Mouse (Mus musculus): Measurements from ENCODE around the gene Tmem212.

Gene Tmem212

DNA sequence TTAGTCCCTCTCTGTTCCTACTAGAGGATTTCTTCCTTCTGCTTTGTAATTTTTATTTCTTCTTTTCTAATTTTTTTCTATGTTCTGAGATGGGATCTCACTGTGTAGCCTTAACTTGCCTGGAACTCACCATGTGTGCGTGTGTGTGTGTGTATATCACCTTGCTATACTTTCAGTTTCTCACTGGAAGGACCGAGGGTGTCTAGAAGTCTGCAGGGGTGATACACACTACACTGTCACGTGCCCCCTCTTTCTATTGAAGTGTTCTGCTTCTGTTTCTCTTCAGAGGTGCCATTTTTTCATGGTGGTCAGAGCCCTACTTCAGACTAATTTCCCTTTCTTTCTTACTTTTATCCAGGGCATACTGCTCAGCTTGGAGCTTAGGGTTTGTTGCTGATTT, 56.4 kb downstream of the Tmem212 start:
- DNase-seq, result no peak

DNA sequence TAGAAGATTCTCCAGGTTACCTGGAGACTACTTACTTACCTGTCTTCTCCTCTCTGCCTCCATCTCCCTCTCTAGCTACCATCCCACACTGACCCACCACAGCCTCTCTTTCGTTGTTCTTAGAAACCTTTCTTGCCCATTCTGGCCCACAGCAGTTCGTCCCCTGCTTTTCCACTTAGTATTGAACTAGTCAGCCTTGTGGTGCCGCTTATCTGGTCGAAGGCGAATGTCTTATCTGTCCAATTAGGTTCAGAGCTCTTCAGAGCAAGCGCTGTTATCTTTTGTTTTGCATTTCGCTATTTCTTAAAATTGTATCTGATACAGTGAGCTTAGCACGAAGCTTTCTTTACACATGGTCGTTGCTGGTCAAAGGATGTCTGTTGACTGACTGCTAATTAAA, 56.9 kb downstream of the Tmem212 start:
- no peak for DNase-seq

DNA sequence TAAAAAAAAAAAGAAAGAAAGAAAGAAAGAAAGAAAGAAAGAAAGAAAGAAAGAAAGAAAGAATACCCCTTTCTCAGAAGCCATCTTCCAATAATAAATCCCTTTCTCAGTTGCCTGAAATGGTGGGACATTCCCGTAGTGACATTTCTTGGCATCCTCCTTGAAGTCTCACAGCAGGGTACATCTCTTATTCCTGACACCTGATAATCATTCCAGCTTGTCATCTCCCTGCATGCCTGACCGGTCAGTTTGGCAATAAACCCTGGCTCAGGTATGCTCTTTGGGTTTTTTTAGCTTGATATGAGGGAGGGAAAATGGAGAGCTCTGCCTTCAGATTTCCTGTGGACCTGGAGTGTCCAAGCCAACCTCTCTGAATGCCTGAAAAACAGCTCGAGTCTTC, 59.9 kb downstream of the Tmem212 start:
- DNase-seq, result no peak

DNA sequence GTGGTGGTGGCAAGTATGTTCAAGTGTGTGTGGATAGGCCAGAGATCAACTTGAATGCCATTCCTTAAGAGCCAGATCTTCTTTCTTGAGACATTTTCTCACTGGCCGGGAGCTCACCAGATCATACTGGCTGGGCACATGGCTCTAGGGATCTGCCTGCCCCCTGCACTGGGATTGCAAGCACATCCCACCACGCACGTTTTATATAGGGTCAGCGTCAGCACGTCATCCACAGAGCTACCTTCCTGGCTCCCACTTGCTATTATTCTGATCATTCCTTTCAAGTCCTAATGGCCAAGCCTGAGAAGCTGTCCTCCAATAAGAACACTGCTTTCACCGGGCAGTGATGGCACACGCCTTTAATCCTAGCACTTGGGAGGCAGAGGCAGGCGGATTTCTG, 60.4 kb downstream of the Tmem212 start:
- no peak for DNase-seq

DNA sequence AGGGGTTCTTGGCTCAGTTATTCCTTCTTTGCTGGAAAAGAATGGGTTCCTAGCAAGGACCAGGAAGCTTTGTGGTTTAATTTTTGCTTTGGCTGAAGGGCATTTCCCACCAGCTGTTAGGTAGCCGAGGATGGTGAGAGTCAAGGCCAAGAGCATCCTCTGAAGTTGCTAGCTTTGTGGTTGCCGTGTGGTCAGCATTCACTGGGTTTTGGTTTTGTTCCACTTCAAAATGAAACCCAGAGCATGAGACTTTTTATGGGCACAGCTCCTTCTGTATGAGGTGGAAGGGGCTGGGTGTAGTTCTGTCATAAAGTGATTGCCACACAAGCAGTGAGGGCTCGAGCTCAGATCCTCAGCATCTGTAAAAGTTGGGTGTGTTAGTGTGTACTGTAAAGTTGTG, 67.4 kb downstream of the Tmem212 start:
- DNase-seq, result no peak

DNA sequence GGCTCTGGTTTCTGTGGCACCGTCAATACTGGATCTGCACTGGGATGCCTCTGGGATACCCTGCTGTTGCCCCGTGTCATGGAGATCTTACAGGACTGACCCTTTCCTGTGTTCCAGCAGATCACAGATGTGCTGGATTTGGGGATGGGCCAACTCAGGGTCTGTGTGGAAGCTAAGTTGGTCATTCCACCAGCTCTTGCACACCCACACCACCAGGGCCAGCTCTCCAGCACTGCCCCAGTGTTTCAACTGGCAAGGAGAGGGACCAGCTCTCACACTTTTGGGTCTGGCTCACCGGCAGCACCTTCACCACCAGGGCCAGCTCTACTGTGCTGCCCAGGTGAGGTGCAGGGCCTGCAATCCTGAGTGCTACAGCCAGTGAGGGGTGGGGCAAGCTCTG, 68.9 kb downstream of the Tmem212 start:
- DNase-seq, result no peak

DNA sequence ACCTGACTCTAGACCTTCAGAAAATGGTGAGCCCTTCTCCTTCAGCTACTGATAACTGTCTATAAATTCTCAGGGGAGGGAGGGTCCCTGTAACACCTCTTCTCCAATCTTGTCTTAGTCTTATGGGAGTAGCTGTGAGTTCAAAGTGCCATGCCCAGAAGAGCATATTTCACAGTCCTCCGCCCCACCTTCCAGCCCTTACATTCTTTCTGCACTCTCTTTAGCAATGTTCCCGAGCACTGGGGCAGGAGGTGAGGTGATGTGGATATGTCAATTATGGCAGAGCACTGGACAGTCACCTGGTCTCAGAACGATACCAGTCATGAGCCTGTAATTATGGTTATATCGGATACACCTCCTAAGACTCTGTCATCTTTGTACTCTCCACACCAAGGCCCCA, 70.2 kb downstream of the Tmem212 start:
- no peak for DNase-seq
